Mouse (Mus musculus): ENCODE results near the gene Gcsh. TPM values are rescaled to one million over a fixed set of nuclear protein-coding genes. Genes with fewer than 3 reads are reported as not detected.
A peak's percentile ranks its signal among the peaks of the same experiment; 100 is the strongest.

The Gcsh gene
- polyA plus RNA-seq, 1 experiment from 2014 or later = 123 TPM

DNA sequence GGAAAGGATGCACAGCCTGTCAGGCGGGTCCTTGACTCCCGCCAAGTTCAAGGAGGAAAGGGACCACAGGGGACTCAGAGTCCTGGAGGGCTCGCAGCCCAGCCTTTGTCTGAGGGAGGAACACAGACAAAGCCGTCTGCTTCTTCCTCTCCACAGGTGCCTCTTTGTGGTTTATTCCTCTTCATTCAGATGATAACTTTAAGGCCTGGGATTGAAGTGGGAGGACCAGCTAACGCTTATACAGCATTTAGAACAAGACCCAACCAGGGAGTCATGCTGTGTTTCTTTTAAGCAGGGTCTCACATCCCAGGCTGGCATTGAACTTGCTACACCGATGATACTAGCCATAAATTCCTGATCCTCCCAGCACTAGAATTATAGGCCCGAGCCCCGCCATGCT, 23.7 kb upstream of the Gcsh start:
- Histone ChIP-seq H3K4me3 (no peak overlapping the region), H3K4me1 (peaks cover 3% of the 10 kb centered on the region; the same call in 1 of the 2 replicates), H3K36me3 (no peaks in the 10 kb centered on the region), H3K4me2 (no peak overlapping the region), H3K27me3 (peaks cover 9% of the 10 kb centered on the region), H3K9me3 (no peaks in the 10 kb centered on the region), H3K27ac (no peak overlapping the region), H3K9ac (no peak overlapping the region)
- 42% methylated on average over 8 of the region's 8 CpGs for WGBS
- ATAC-seq (ENCODE audit: insufficient number of reproducible peaks, insufficient read depth, low FRiP score, low TSS enrichment, low read depth) = no peak

GRCm38 (mm10) chr8:117015670-117016069, 22.3 kb upstream of the Gcsh start:
- Histone ChIP-seq H3K9ac (no peak overlapping the region), H3K9me3 (no peaks in the 10 kb centered on the region), H3K36me3 (no peaks in the 10 kb centered on the region), H3K27me3 (peaks cover 9% of the 10 kb centered on the region), H3K4me1 (peaks cover 3% of the 10 kb centered on the region; the same call in 1 of the 2 replicates), H3K4me2 (no peak overlapping the region), H3K4me3 (no peak overlapping the region), H3K27ac (no peak overlapping the region)
- no peak for ATAC-seq (ENCODE audit: insufficient number of reproducible peaks, insufficient read depth, low FRiP score, low TSS enrichment, low read depth)
- WGBS = 46% methylated on average over 4 of the region's 4 CpGs

- H3K4me3 ChIP-seq = no peak overlapping the region
- H3K9ac ChIP-seq = no peak overlapping the region
- no peak overlapping the region for H3K4me2 ChIP-seq
- H3K36me3 ChIP-seq = no peaks in the 10 kb centered on the region
- H3K27ac ChIP-seq = no peak overlapping the region
- H3K27me3 ChIP-seq = peaks cover 6% of the 10 kb centered on the region
- 86% methylated on average over 9 of the region's 9 CpGs for WGBS
- no peaks in the 10 kb centered on the region for H3K9me3 ChIP-seq
- no peaks in the 10 kb centered on the region for H3K4me1 ChIP-seq
- ATAC-seq (ENCODE audit: insufficient number of reproducible peaks, insufficient read depth, low FRiP score, low TSS enrichment, low read depth) = no peak
These were observed 18.0 kb upstream of the Gcsh start for GRCm38 (mm10) chr8:117011366-117011765.

DNA sequence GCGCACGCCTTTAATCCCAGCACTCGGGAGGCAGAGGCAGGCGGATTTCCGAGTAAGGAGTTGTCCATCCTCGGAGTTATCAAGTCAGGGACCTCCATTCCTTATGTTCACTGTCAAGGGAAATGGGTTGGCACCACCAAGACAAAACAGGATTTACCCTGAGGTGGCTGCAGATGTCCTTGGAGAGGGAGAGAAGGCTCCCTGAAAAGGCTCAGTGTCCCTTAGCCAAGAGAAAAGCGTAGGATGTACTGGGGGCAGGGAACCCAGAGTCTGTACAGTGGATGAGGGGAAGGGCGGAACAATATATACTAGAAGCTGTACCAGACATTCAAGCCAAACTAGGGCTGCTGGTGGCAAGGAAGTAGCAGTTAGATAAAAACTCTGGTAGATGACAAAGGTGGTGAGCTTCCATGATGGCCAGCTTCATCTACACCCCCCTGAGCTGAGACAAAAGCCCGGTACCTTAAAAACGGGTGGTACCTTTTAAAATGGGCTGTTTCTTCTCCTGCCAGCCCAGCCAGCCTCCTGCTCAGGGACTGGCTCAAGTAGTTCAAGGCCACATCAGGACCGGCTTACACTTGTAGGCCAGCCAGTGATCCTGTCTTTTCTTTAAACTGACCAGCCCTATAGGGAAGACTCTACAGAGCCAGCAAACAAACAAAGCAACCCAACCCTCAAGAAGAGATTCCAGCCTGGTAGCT, 829 bp upstream of the Gcsh start:
- Histone ChIP-seq H3K4me2 (peak overlapping the region; percentile 91), H3K9me3 (no peaks in the 10 kb centered on the region), H3K9ac (peak overlapping the region; percentile 69), H3K36me3 (peaks cover 7% of the 10 kb centered on the region; the same call in 1 of the 2 replicates), H3K27ac (peak overlapping the region; percentile 68; the same call in 1 of the 2 replicates), H3K27me3 (peaks cover 5% of the 10 kb centered on the region; the same call in 1 of the 2 replicates), H3K4me1 (peaks cover 10% of the 10 kb centered on the region), H3K4me3 (peak overlapping the region; percentile 75)
- ATAC-seq (ENCODE audit: insufficient number of reproducible peaks, insufficient read depth, low FRiP score, low TSS enrichment, low read depth) = no peak
- WGBS = 61% methylated on average over 11 of the region's 11 CpGs

- peak overlapping the region; percentile 79 for H3K9ac ChIP-seq
- no peak overlapping the region for H3K27ac ChIP-seq
- H3K27me3 ChIP-seq = peaks cover 5% of the 10 kb centered on the region; the same call in 1 of the 2 replicates
- H3K4me3 ChIP-seq = peak overlapping the region; percentile 75
- peaks cover 10% of the 10 kb centered on the region for H3K4me1 ChIP-seq
- H3K36me3 ChIP-seq = peaks cover 7% of the 10 kb centered on the region; the same call in 1 of the 2 replicates
- WGBS = 8% methylated on average over 23 of the region's 23 CpGs
- no peaks in the 10 kb centered on the region for H3K9me3 ChIP-seq
- H3K4me2 ChIP-seq = peak overlapping the region; percentile 91
- no peak for ATAC-seq (ENCODE audit: insufficient number of reproducible peaks, insufficient read depth, low FRiP score, low TSS enrichment, low read depth)
These were observed 963 bp downstream of the Gcsh start for GRCm38 (mm10) chr8:116992176-116992971.

- WGBS = 85% methylated on average over 8 of the region's 8 CpGs
- ATAC-seq (ENCODE audit: insufficient number of reproducible peaks, insufficient read depth, low FRiP score, low TSS enrichment, low read depth) = no peak
- H3K9me3 ChIP-seq = no peaks in the 10 kb centered on the region
These were observed 2.1 kb downstream of the Gcsh start for GRCm38 (mm10) chr8:116991241-116991640.

DNA sequence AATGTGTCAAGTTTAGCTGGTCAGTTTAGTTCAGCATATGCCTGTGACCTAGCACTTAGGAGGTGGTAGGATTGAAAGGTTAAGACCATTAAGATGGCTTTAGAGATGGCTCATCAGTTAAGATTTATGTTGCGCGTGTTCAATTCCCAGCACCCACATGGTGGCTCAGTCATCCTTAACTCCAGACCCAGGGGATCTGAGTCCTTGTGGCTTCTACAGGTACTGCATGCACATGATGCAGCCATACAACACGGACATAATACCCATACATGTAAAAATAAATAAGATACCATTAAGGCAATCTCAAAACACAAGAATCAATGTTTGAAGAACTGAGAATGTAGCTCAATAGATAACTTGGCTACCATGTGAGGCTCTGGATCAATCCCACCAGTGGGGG, 3.5 kb downstream of the Gcsh start:
- no peak for ATAC-seq (ENCODE audit: insufficient number of reproducible peaks, insufficient read depth, low FRiP score, low TSS enrichment, low read depth)
- no peak overlapping the region for H3K4me3 ChIP-seq
- no peak overlapping the region for H3K27ac ChIP-seq
- peaks cover 10% of the 10 kb centered on the region for H3K4me1 ChIP-seq
- 96% methylated on average over 3 of the region's 3 CpGs for WGBS
- peaks cover 26% of the 10 kb centered on the region for H3K36me3 ChIP-seq
- no peak overlapping the region for H3K9ac ChIP-seq
- no peak overlapping the region for H3K4me2 ChIP-seq
- H3K27me3 ChIP-seq = no peaks in the 10 kb centered on the region
- H3K9me3 ChIP-seq = no peaks in the 10 kb centered on the region

More at GRCm38 (mm10) chr8:116991241-116991640, 2.1 kb downstream of the Gcsh start:
- H3K4me1 ChIP-seq = peaks cover 10% of the 10 kb centered on the region
- H3K9ac ChIP-seq = no peak overlapping the region
- H3K27me3 ChIP-seq = peaks cover 5% of the 10 kb centered on the region; the same call in 1 of the 2 replicates
- H3K4me2 ChIP-seq = no peak overlapping the region
- peaks cover 16% of the 10 kb centered on the region for H3K36me3 ChIP-seq
- H3K27ac ChIP-seq = no peak overlapping the region
- H3K4me3 ChIP-seq = no peak overlapping the region

- Histone ChIP-seq H3K27ac (no peak overlapping the region), H3K4me2 (no peak overlapping the region), H3K9me3 (no peaks in the 10 kb centered on the region), H3K36me3 (peaks cover 24% of the 10 kb centered on the region), H3K9ac (no peak overlapping the region), H3K27me3 (no peaks in the 10 kb centered on the region), H3K4me3 (no peak overlapping the region), H3K4me1 (peaks cover 22% of the 10 kb centered on the region)
- 18% methylated on average over 4 of the region's 4 CpGs for WGBS
- no peak for ATAC-seq (ENCODE audit: insufficient number of reproducible peaks, insufficient read depth, low FRiP score, low TSS enrichment, low read depth)
These were observed 13.2 kb downstream of the Gcsh start for GRCm38 (mm10) chr8:116980117-116980516.

- under 1% methylated on average over 46 of the region's 46 CpGs for WGBS
- Histone ChIP-seq H3K36me3 (peaks cover 20% of the 10 kb centered on the region), H3K27me3 (no peaks in the 10 kb centered on the region), H3K9ac (peak within 1 kb of the TSS; percentile 60), H3K4me1 (peaks cover 24% of the 10 kb centered on the region), H3K9me3 (no peaks in the 10 kb centered on the region), H3K4me2 (peak within 1 kb of the TSS; percentile 77), H3K4me3 (peak within 1 kb of the TSS; percentile 73), H3K27ac (0 out of 2 replicates have a peak within 1 kb of the TSS, but pooled peaks have one; percentile 22)
- ATAC-seq (ENCODE audit: insufficient number of reproducible peaks, insufficient read depth, low FRiP score, low TSS enrichment, low read depth) = peak; percentile 99
These were observed 14.6 kb downstream of the Gcsh start, which contains the start of gene 1700030J22Rik for GRCm38 (mm10) chr8:116978631-116979256. Gene 1700030J22Rik (minus strand): TSS chr8:116978959.

DNA sequence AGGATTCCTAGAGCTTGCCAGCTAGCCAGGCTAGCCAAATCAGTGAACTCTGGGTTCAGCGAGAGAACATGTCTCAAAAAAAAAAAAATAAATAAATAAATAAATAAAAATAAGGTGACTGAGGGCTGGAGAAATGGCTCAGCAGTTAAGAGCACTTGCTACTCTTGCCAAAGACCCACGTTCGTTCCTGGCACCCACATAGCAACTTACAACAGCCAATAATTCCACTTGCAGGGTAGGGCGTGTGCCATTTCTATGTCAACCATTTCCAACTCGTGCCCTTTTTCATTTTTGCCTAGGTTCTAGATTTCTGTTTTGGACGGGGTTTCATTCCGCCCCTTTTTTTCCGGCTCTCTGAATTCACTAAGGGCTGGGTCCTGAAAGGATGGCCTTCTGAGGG, 15.3 kb downstream of the Gcsh start:
- H3K27me3 ChIP-seq = no peaks in the 10 kb centered on the region
- H3K9me3 ChIP-seq = no peaks in the 10 kb centered on the region
- peaks cover 13% of the 10 kb centered on the region for H3K36me3 ChIP-seq
- H3K4me3 ChIP-seq = peak overlapping the region; percentile 73
- 31% methylated on average over 8 of the region's 8 CpGs for WGBS
- peak overlapping the region; percentile 59 for H3K9ac ChIP-seq
- peaks cover 24% of the 10 kb centered on the region for H3K4me1 ChIP-seq
- peak overlapping the region; percentile 77 for H3K4me2 ChIP-seq
- ATAC-seq (ENCODE audit: insufficient number of reproducible peaks, insufficient read depth, low FRiP score, low TSS enrichment, low read depth) = no peak
- H3K27ac ChIP-seq = no peak overlapping the region

GRCm38 (mm10) chr8:116975606-116976005, 17.7 kb downstream of the Gcsh start:
- H3K4me3 ChIP-seq = no peak overlapping the region
- H3K27me3 ChIP-seq = no peaks in the 10 kb centered on the region
- H3K9ac ChIP-seq = no peak overlapping the region
- H3K4me1 ChIP-seq = peaks cover 24% of the 10 kb centered on the region
- H3K36me3 ChIP-seq = no peaks in the 10 kb centered on the region
- no peak for ATAC-seq (ENCODE audit: insufficient number of reproducible peaks, insufficient read depth, low FRiP score, low TSS enrichment, low read depth)
- H3K27ac ChIP-seq = no peak overlapping the region
- 51% methylated on average over 5 of the region's 5 CpGs for WGBS
- 0 out of 2 replicates have a peak overlapping the region, but pooled peaks have one; percentile 7 for H3K4me2 ChIP-seq
- no peaks in the 10 kb centered on the region for H3K9me3 ChIP-seq
